Mouse (Mus musculus) heart, embryonic 13.5 days (tissue): Measurements from ENCODE around the gene E130114P18Rik. TPM values are rescaled to one million over a fixed set of nuclear protein-coding genes. Genes with fewer than 3 reads are reported as not detected.

Source experiments
- ATAC-seq: fragments of 200-750 bp; cut with Nextera tagmentation; 2 replicates; pipeline ENCODE4 v1.8.0; 2017; ENCODE audit warnings: moderate TSS enrichment; ENCODE audit not compliant: insufficient number of reproducible peaks, low FRiP score, low TSS enrichment; ENCODE audit errors: extremely low read depth
- H3K27ac ChIP-seq: fragments of 300-500 bp; sonication (generic); replicated peaks from 2 replicates; pipeline ENCODE4 v1.5.1; 2015; ENCODE audit warnings: moderate library complexity, mild to moderate bottlenecking, inconsistent platforms
- H3K27me3 ChIP-seq: fragments of 300-500 bp; sonication (generic); replicated peaks from 2 replicates; pipeline ENCODE4 v1.6.1; 2015; ENCODE audit warnings: mild to moderate bottlenecking, inconsistent platforms
- H3K36me3 ChIP-seq: fragments of 300-500 bp; sonication (generic); 2 replicates; pipeline ENCODE4 v1.6.1; 2015; ENCODE audit warnings: mild to moderate bottlenecking, inconsistent platforms
- H3K4me1 ChIP-seq: fragments of 300-500 bp; sonication (generic); 2 replicates; pipeline ENCODE4 v1.6.1; 2015; ENCODE audit warnings: inconsistent platforms
- H3K4me2 ChIP-seq: fragments of 300-500 bp; sonication (generic); 2 replicates; pipeline ENCODE4 v1.6.1; 2015; ENCODE audit warnings: inconsistent platforms, mild to moderate bottlenecking, moderate library complexity
- H3K4me3 ChIP-seq: fragments of 300-500 bp; sonication (generic); 2 replicates; pipeline ENCODE4 v1.5.1; 2015; ENCODE audit warnings: moderate library complexity, mild to moderate bottlenecking, inconsistent platforms
- H3K9ac ChIP-seq: fragments of 300-500 bp; sonication (generic); 2 replicates; pipeline ENCODE4 v1.6.1; 2015; ENCODE audit warnings: inconsistent platforms, mild to moderate bottlenecking, moderate library complexity
- H3K9me3 ChIP-seq: fragments of 300-500 bp; sonication (generic); 2 replicates; pipeline ENCODE4 v1.6.1; 2016; ENCODE audit warnings: inconsistent platforms
- WGBS: fragments of 180-500 bp; shearing (Covaris S2); methylation state at CpG from one replicate; pipeline ENCODE4 v1.1.7; 2015; ENCODE audit warnings: mixed read lengths; 5-methylcytosine and 5-hydroxymethylcytosine counted together
- polyA plus RNA-seq: library from polyadenylated mRNA; unstranded; fragments of >200 nt; fragmentation: Nextera tagmentation; extraction: Ambion mirVana; gene quantifications from 2 replicates; pipeline ENCODE4 v1.2.1, GENCODE M21; 2015

The E130114P18Rik gene
- polyA plus RNA-seq, 1 experiment from 2014 or later = 0.48 TPM

DNA sequence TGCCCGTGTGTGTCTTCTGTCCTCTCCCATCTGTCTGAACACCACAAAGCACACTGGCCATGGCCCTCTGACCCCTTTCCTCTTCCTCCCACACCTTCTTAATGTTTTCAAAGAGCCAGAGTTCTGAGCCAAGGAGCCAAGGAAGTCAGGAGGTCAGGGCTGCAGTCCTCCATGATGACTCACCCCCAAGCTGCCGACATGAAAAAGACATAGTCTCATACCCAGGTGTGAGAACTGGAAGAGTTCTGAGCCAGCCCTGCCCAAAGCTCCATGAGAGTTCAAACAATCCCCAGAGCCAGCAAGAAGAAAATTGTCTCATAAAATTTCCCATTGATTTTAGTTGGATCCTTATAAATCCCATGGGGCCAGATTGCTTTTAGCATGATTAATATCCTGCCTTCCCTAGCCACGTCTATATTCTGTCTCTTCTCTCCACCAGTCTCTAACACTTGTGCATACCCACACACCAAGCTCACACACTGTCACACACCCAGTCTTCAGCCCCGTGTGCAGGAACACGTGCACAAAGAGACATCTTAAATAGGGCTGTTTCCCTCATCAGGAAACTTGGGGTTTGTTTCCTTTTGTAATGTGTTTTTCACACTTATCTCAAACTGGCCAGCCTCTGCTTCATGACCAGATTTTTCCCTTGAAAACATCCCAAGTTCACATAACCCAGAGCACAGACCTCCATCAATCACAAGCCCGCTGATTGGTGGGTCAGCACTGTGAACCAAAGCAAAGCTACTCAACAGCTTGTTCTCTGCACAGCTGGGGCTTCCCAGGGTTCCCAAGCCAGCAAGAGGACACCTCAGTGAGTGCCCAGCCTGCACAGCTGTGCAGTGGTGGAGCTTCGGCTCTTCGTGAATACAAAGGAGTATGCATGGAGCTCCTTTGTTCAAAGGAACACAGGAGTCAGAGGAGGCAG is 88.2 kb downstream of the E130114P18Rik start:
- Histone ChIP-seq H3K36me3 (no peaks in the 10 kb centered on the region), H3K4me2 (no peak overlapping the region), H3K4me1 (peaks cover 19% of the 10 kb centered on the region), H3K9ac (no peak overlapping the region), H3K27ac (peak overlapping the region; percentile 63), H3K27me3 (no peaks in the 10 kb centered on the region), H3K9me3 (no peaks in the 10 kb centered on the region), H3K4me3 (no peak overlapping the region)
- ATAC-seq = no peak; the same call in 1 of the 2 replicates
- 42% methylated on average over 8 of the region's 8 CpGs for WGBS

GRCm38 (mm10) chr4:97686020-97686419 is 91.9 kb downstream of the E130114P18Rik start:
- Histone ChIP-seq H3K4me3 (no peak overlapping the region), H3K27ac (no peak overlapping the region), H3K27me3 (no peaks in the 10 kb centered on the region), H3K4me1 (peaks cover 19% of the 10 kb centered on the region), H3K4me2 (no peak overlapping the region), H3K9ac (no peak overlapping the region), H3K9me3 (no peaks in the 10 kb centered on the region), H3K36me3 (no peaks in the 10 kb centered on the region)
- 87% methylated on average over 5 of the region's 5 CpGs for WGBS
- no peak for ATAC-seq

DNA sequence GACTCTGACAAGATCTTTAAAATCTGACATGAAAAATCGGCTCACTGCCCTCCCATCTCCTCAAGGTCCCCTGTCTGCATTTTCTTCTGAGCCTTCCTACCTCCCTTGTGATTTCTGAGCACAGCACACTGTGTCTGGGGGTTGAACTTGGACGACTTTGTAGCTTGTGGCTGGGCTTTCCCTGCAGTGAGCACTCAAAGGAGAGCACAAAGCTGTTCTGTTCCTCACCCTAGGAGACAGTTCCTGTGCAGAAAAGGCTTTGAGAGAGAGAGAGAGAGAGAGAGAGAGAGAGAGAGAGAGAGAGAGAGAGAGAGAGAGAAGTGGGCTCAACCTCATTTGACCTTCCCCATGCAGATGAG is 101.3 kb downstream of the E130114P18Rik start:
- Histone ChIP-seq H3K4me3 (no peak overlapping the region), H3K9me3 (no peaks in the 10 kb centered on the region), H3K27me3 (no peaks in the 10 kb centered on the region), H3K27ac (no peak overlapping the region), H3K4me2 (no peak overlapping the region), H3K4me1 (peaks cover 12% of the 10 kb centered on the region), H3K9ac (peak overlapping the region; percentile 28; the same call in 1 of the 2 replicates), H3K36me3 (no peaks in the 10 kb centered on the region)
- WGBS = 49% methylated on average over 2 of the region's 2 CpGs
- no peak for ATAC-seq

GRCm38 (mm10) chr4:97675741-97676578 is 101.9 kb downstream of the E130114P18Rik start:
- Histone ChIP-seq H3K27ac (no peak overlapping the region), H3K4me1 (peaks cover 12% of the 10 kb centered on the region), H3K9ac (peak overlapping the region; percentile 28; the same call in 1 of the 2 replicates), H3K36me3 (no peaks in the 10 kb centered on the region), H3K27me3 (no peaks in the 10 kb centered on the region), H3K9me3 (no peaks in the 10 kb centered on the region), H3K4me3 (no peak overlapping the region), H3K4me2 (peak overlapping the region; percentile 46)
- WGBS = 47% methylated on average over 16 of the region's 16 CpGs
- no peak for ATAC-seq

GRCm38 (mm10) chr4:97673854-97674510 is 103.9 kb downstream of the E130114P18Rik start:
- 48% methylated on average over 6 of the region's 6 CpGs for WGBS
- H3K4me2 ChIP-seq = no peak overlapping the region
- H3K27ac ChIP-seq = peak overlapping the region; percentile 70
- H3K36me3 ChIP-seq = no peaks in the 10 kb centered on the region
- ATAC-seq = no peak
- H3K4me1 ChIP-seq = peaks cover 12% of the 10 kb centered on the region
- no peaks in the 10 kb centered on the region for H3K27me3 ChIP-seq
- no peak overlapping the region for H3K9ac ChIP-seq
- no peaks in the 10 kb centered on the region for H3K9me3 ChIP-seq
- H3K4me3 ChIP-seq = no peak overlapping the region

- no peak overlapping the region for H3K9ac ChIP-seq
- no peaks in the 10 kb centered on the region for H3K9me3 ChIP-seq
- H3K36me3 ChIP-seq = no peaks in the 10 kb centered on the region
- no peak overlapping the region for H3K27ac ChIP-seq
- no peak overlapping the region for H3K4me3 ChIP-seq
- no peak overlapping the region for H3K4me2 ChIP-seq
- H3K4me1 ChIP-seq = peaks cover 12% of the 10 kb centered on the region
- H3K27me3 ChIP-seq = no peaks in the 10 kb centered on the region
- no peak for ATAC-seq
- WGBS = 58% methylated on average over 5 of the region's 5 CpGs
These were observed 105.4 kb downstream of the E130114P18Rik start for GRCm38 (mm10) chr4:97672501-97672900.

DNA sequence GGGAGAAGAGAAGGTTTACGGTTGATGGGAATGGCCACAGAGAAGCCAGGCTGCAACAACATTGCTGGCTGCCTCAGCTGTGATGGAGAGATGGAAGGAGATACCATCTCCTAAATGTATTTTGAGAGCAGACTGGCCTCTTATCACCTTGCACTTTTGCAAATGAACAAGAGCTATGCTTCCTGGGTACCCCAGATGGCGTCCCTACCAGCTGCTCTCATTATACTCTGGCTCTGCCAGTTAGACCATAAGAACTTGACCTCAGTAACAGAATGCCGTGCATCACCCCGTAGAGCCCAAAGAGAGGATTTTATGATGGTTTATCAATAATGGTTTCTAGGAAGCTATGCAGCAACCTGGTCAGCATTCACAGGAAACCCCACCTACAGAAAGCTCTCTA is 106.0 kb downstream of the E130114P18Rik start:
- ATAC-seq = no peak
- no peak overlapping the region for H3K9ac ChIP-seq
- no peaks in the 10 kb centered on the region for H3K9me3 ChIP-seq
- no peak overlapping the region for H3K27ac ChIP-seq
- H3K4me1 ChIP-seq = peaks cover 12% of the 10 kb centered on the region
- H3K4me3 ChIP-seq = no peak overlapping the region
- no peaks in the 10 kb centered on the region for H3K36me3 ChIP-seq
- no peak overlapping the region for H3K4me2 ChIP-seq
- no peaks in the 10 kb centered on the region for H3K27me3 ChIP-seq
- WGBS = 85% methylated on average over 4 of the region's 4 CpGs

- H3K27me3 ChIP-seq = no peaks in the 10 kb centered on the region
- H3K36me3 ChIP-seq = no peaks in the 10 kb centered on the region
- peaks cover 13% of the 10 kb centered on the region for H3K4me1 ChIP-seq
- no peak overlapping the region for H3K27ac ChIP-seq
- H3K4me3 ChIP-seq = no peak overlapping the region
- no peak overlapping the region for H3K4me2 ChIP-seq
- no peak for ATAC-seq
- H3K9me3 ChIP-seq = no peaks in the 10 kb centered on the region
- no peak overlapping the region for H3K9ac ChIP-seq
These were observed 107.5 kb downstream of the E130114P18Rik start for GRCm38 (mm10) chr4:97670418-97670817.

DNA sequence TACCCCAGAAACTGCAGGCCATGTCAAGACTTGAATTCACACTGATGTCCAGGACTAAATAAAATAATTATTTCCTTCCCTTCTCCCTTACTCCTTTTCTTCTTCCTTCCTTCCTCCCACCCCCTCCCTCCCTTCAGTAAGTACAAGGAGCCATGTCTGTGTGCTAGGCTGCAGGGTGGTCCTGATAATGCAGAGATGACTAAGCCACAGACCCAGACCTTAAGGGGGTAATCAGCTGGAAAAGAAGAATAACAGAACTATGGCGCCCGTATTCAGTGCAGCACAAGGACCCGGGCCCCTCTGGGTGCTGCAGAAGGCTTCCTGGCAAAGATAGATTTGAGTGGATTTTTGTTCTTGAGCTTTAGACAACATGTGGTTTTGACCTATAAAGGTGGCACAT is 108.1 kb downstream of the E130114P18Rik start:
- H3K27me3 ChIP-seq = no peaks in the 10 kb centered on the region
- H3K27ac ChIP-seq = no peak overlapping the region
- peaks cover 19% of the 10 kb centered on the region for H3K4me1 ChIP-seq
- 65% methylated on average over 3 of the region's 3 CpGs for WGBS
- no peaks in the 10 kb centered on the region for H3K9me3 ChIP-seq
- H3K4me3 ChIP-seq = no peak overlapping the region
- ATAC-seq = no peak
- no peak overlapping the region for H3K9ac ChIP-seq
- H3K36me3 ChIP-seq = no peaks in the 10 kb centered on the region
- H3K4me2 ChIP-seq = no peak overlapping the region

- no peaks in the 10 kb centered on the region for H3K36me3 ChIP-seq
- H3K9me3 ChIP-seq = no peaks in the 10 kb centered on the region
- no peak for ATAC-seq
- peaks cover 12% of the 10 kb centered on the region; the same call in 1 of the 2 replicates for H3K4me1 ChIP-seq
- H3K27ac ChIP-seq = peak overlapping the region; percentile 46
- H3K4me2 ChIP-seq = no peak overlapping the region
- H3K9ac ChIP-seq = 0 out of 2 replicates have a peak overlapping the region, but pooled peaks have one; percentile 50
- WGBS = 76% methylated on average over 7 of the region's 7 CpGs
- H3K4me3 ChIP-seq = no peak overlapping the region
- H3K27me3 ChIP-seq = no peaks in the 10 kb centered on the region
These were observed 112.5 kb downstream of the E130114P18Rik start for GRCm38 (mm10) chr4:97665428-97665755.
